Mouse (Mus musculus): Measurements from ENCODE around the gene Arhgap30. TPM values are rescaled to one million over a fixed set of nuclear protein-coding genes. Genes with fewer than 3 reads are reported as not detected.

Gene Arhgap30
- polyA plus RNA-seq, 1 experiment = 4.8 TPM

GRCm38 (mm10) chr1:171390101-171390500 is 1.3 kb downstream of the Arhgap30 start:
- Histone ChIP-seq H3K27me3 (replicated peaks; ENCODE audit: control insufficient read depth, insufficient read depth, low read length) (no peaks in the 10 kb centered on the region), H3K4me1 (ENCODE audit: control insufficient read depth, insufficient read depth, low read length) (no peaks in the 10 kb centered on the region), H3K27ac (ENCODE audit: insufficient read depth, low read depth, low read length) (no peak overlapping the region), H3K4me3 (ENCODE audit: insufficient read depth, low read depth, low read length) (no peak overlapping the region), H3K36me3 (ENCODE audit: control insufficient read depth, insufficient read depth, low read length) (no peaks in the 10 kb centered on the region)
- WGBS = 83% methylated on average over 4 of the region's 4 CpGs
- TF ChIP-seq CTCF (conservative IDR thresholded peaks at IDR 0.05; ENCODE audit: insufficient read depth, insufficient read length, low read depth, low read length) (no peak), POLR2A (IDR thresholded peaks at IDR 0.05; ENCODE audit: low read depth, low read length) (no peak)
- peak; percentile 30 for DNase-seq

- Histone ChIP-seq H3K36me3 (ENCODE audit: control insufficient read depth, insufficient read depth, low read length) (no peaks in the 10 kb centered on the region), H3K4me1 (ENCODE audit: control insufficient read depth, insufficient read depth, low read length) (no peaks in the 10 kb centered on the region), H3K4me3 (ENCODE audit: insufficient read depth, low read depth, low read length) (no peak overlapping the region), H3K27me3 (replicated peaks; ENCODE audit: control insufficient read depth, insufficient read depth, low read length) (no peaks in the 10 kb centered on the region), H3K27ac (ENCODE audit: insufficient read depth, low read depth, low read length) (no peak overlapping the region)
- no peak for TF ChIP-seq CTCF (conservative IDR thresholded peaks at IDR 0.05; ENCODE audit: insufficient read depth, insufficient read length, low read depth, low read length)
- WGBS = 77% methylated on average over 4 of the region's 4 CpGs
- no peak for DNase-seq
These were observed 13.1 kb downstream of the Arhgap30 start for GRCm38 (mm10) chr1:171401821-171402220.

- 77% methylated on average over 9 of the region's 9 CpGs for WGBS
- Histone ChIP-seq H3K27ac (ENCODE audit: insufficient read depth, low read depth, low read length) (no peak overlapping the region), H3K27me3 (replicated peaks; ENCODE audit: control insufficient read depth, insufficient read depth, low read length) (no peaks in the 10 kb centered on the region), H3K4me3 (ENCODE audit: insufficient read depth, low read depth, low read length) (no peak overlapping the region), H3K36me3 (ENCODE audit: control insufficient read depth, insufficient read depth, low read length) (no peaks in the 10 kb centered on the region), H3K4me1 (ENCODE audit: control insufficient read depth, insufficient read depth, low read length) (no peaks in the 10 kb centered on the region)
- no peak for TF ChIP-seq CTCF (conservative IDR thresholded peaks at IDR 0.05; ENCODE audit: insufficient read depth, insufficient read length, low read depth, low read length)
- TF ChIP-seq POLR2A (IDR thresholded peaks at IDR 0.05; ENCODE audit: low read depth, low read length) = no peak
- DNase-seq = no peak
These were observed 14.2 kb downstream of the Arhgap30 start for GRCm38 (mm10) chr1:171402991-171403390.

GRCm38 (mm10) chr1:171407263-171407662 is 18.5 kb downstream of the Arhgap30 start:
- H3K27me3 ChIP-seq (replicated peaks; ENCODE audit: control insufficient read depth, insufficient read depth, low read length) = no peaks in the 10 kb centered on the region
- H3K36me3 ChIP-seq (ENCODE audit: control insufficient read depth, insufficient read depth, low read length) = no peaks in the 10 kb centered on the region
- H3K4me3 ChIP-seq (ENCODE audit: insufficient read depth, low read depth, low read length) = no peak overlapping the region
- no peak for DNase-seq
- H3K4me1 ChIP-seq (ENCODE audit: control insufficient read depth, insufficient read depth, low read length) = no peaks in the 10 kb centered on the region
- 83% methylated on average over 5 of the region's 5 CpGs for WGBS
- no peak for TF ChIP-seq POLR2A (IDR thresholded peaks at IDR 0.05; ENCODE audit: low read depth, low read length)
- TF ChIP-seq CTCF (conservative IDR thresholded peaks at IDR 0.05; ENCODE audit: insufficient read depth, insufficient read length, low read depth, low read length) = no peak
- no peak overlapping the region for H3K27ac ChIP-seq (ENCODE audit: insufficient read depth, low read depth, low read length)

- Histone ChIP-seq H3K27ac (ENCODE audit: insufficient read depth, low read depth, low read length) (no peak overlapping the region), H3K4me3 (ENCODE audit: insufficient read depth, low read depth, low read length) (no peak overlapping the region), H3K36me3 (ENCODE audit: control insufficient read depth, insufficient read depth, low read length) (no peaks in the 10 kb centered on the region; the same call in 1 of the 2 replicates), H3K4me1 (ENCODE audit: control insufficient read depth, insufficient read depth, low read length) (no peaks in the 10 kb centered on the region), H3K27me3 (replicated peaks; ENCODE audit: control insufficient read depth, insufficient read depth, low read length) (no peaks in the 10 kb centered on the region)
- WGBS = 89% methylated on average over 1 of the region's 1 CpGs
- TF ChIP-seq POLR2A (IDR thresholded peaks at IDR 0.05; ENCODE audit: low read depth, low read length) (no peak), CTCF (conservative IDR thresholded peaks at IDR 0.05; ENCODE audit: insufficient read depth, insufficient read length, low read depth, low read length) (no peak)
- DNase-seq = no peak
These were observed 21.5 kb downstream of the Arhgap30 start for GRCm38 (mm10) chr1:171410231-171410630.

GRCm38 (mm10) chr1:171410947-171411484 is 22.3 kb downstream of the Arhgap30 start, which contains the start of gene Usf1:
TSS of gene Usf1 (plus strand) at chr1:171411313.
- under 1% methylated on average over 36 of the region's 36 CpGs for WGBS
- Histone ChIP-seq H3K36me3 (ENCODE audit: control insufficient read depth, insufficient read depth, low read length) (no peaks in the 10 kb centered on the region; the same call in 1 of the 2 replicates), H3K4me3 (ENCODE audit: insufficient read depth, low read depth, low read length) (peak within 1 kb of the TSS; percentile 97), H3K27me3 (replicated peaks; ENCODE audit: control insufficient read depth, insufficient read depth, low read length) (no peaks in the 10 kb centered on the region), H3K4me1 (ENCODE audit: control insufficient read depth, insufficient read depth, low read length) (no peaks in the 10 kb centered on the region), H3K27ac (ENCODE audit: insufficient read depth, low read depth, low read length) (peak within 1 kb of the TSS; percentile 98)
- peak; percentile 97 for DNase-seq
- TF ChIP-seq POLR2A (IDR thresholded peaks at IDR 0.05; ENCODE audit: low read depth, low read length) = peak; percentile 67
- TF ChIP-seq CTCF (conservative IDR thresholded peaks at IDR 0.05; ENCODE audit: insufficient read depth, insufficient read length, low read depth, low read length) = no peak

GRCm38 (mm10) chr1:171411492-171411941 is 22.8 kb downstream of the Arhgap30 start:
- Histone ChIP-seq H3K27me3 (replicated peaks; ENCODE audit: control insufficient read depth, insufficient read depth, low read length) (no peaks in the 10 kb centered on the region), H3K27ac (ENCODE audit: insufficient read depth, low read depth, low read length) (peak overlapping the region; percentile 91), H3K36me3 (ENCODE audit: control insufficient read depth, insufficient read depth, low read length) (no peaks in the 10 kb centered on the region; the same call in 1 of the 2 replicates), H3K4me3 (ENCODE audit: insufficient read depth, low read depth, low read length) (peak overlapping the region; percentile 97), H3K4me1 (ENCODE audit: control insufficient read depth, insufficient read depth, low read length) (no peaks in the 10 kb centered on the region)
- 1% methylated on average over 39 of the region's 39 CpGs for WGBS
- DNase-seq = no peak
- no peak for TF ChIP-seq CTCF (conservative IDR thresholded peaks at IDR 0.05; ENCODE audit: insufficient read depth, insufficient read length, low read depth, low read length)
- TF ChIP-seq POLR2A (IDR thresholded peaks at IDR 0.05; ENCODE audit: low read depth, low read length) = no peak

All from kidney, adult 2 months (tissue).